Mouse (Mus musculus): ENCODE results near the gene Bsdc1.

- TF ChIP-seq CTCF (IDR thresholded peaks at IDR 0.05; ENCODE audit: low read depth, low read length) (no peak), POLR2A (IDR thresholded peaks at IDR 0.05; ENCODE audit: extremely low read depth, insufficient read depth, low read length) (no peak)
Measured at GRCm38 (mm10) chr4:129509650-129510049, 48.3 kb downstream of the Bsdc1 start.
